Mouse (Mus musculus) testis, adult 2 months (tissue): ENCODE measurements at regions not wholly inside any gene's neighbourhood (a gene's known extent, or its start where the extent isn't known, plus 50 kb on each side); places are given as distances from the start of the nearest gene placed in this dataset.

ENCODE experiments used
- CTCF ChIP-seq: fragments of 200-500 bp; IDR thresholded peaks from 2 replicates; pipeline ENCODE4 v1.5.1; 2012; ENCODE audit warnings: low read depth, mild to moderate bottlenecking, inconsistent platforms, low read length, moderate library complexity; ENCODE audit not compliant: control insufficient read depth, insufficient read depth, insufficient replicate concordance
- POLR2A ChIP-seq: fragments of 200-500 bp; IDR thresholded peaks from 2 replicates; pipeline ENCODE4 v1.6.1; 2012; ENCODE audit warnings: low read depth, mild to moderate bottlenecking, inconsistent platforms, low read length, moderate library complexity; ENCODE audit not compliant: control insufficient read depth

DNA sequence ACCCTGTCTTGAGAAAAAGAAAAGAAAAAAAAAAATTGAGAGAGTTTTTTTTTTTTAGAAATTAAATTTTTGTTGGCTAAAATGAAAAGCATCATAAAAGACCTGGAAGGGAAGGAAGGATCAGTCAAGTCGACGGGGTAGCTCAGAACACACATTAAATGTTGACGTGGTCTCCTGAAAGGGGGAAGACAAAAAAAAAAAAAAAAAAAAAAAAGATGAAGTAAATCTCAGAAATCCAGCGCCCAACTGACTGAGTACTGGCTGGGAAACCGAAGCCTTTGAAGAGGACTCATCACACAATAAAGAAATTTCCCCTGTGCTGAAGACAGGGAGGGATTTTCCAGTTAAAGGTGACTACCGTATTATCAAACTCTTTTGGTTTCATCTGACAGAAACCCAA, 128.9 kb upstream of the Tle3 start:
- TF ChIP-seq CTCF (no peak), POLR2A (no peak)
